Mouse (Mus musculus) brown adipose tissue, adult 24 weeks (tissue): ENCODE results near the gene Dennd2d. TPM values are rescaled to one million over a fixed set of nuclear protein-coding genes. Genes with fewer than 3 reads are reported as not detected.
A peak's percentile ranks its signal among the peaks of the same experiment; 100 is the strongest.

ENCODE experiments used
- H3K27ac ChIP-seq: fragments of 200-500 bp; replicated peaks from 2 replicates; pipeline ENCODE4 v1.5.1; 2012; ENCODE audit warnings: low read depth, mild to moderate bottlenecking, low read length
- H3K4me1 ChIP-seq: fragments of 200-500 bp; 2 replicates; pipeline ENCODE4 v1.6.1; 2012; ENCODE audit warnings: low read length, mixed read lengths; ENCODE audit not compliant: control insufficient read depth, insufficient read depth, insufficient read length
- H3K4me3 ChIP-seq: fragments of 200-500 bp; 2 replicates; pipeline ENCODE4 v1.5.1; 2012; ENCODE audit warnings: low read depth, mild to moderate bottlenecking, low read length, moderate library complexity; ENCODE audit not compliant: insufficient read depth
- polyA plus RNA-seq: library from polyadenylated mRNA; stranded (reverse); fragments of >200 nt; gene quantifications from 2 replicates; pipeline ENCODE4 v1.2.4, GENCODE M21; 2012; ENCODE audit not compliant: missing spikeins, insufficient read depth, insufficient read length

Dennd2d gene
- polyA plus RNA-seq, 1 experiment = 4.4 TPM

DNA sequence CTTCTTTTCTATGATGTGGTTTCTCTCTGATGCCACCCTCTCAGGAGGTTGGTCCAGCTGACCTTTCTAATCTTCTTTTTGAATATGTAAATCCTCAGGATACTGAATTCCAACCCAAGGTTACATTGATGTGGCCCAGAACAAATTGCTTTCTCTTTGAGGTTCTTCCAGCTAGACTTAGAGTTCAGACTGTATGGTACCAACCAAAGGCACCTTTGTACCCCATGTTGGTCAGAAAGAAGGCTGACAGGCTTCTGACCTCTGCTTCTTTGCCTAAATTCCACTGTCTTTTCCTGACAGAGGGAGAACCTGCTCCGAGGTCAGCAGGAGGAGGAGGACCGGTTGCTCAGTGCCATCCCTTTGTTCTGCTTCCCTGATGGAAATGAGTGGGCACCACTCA is 5.3 kb downstream of the Dennd2d start:
- H3K4me3 ChIP-seq = no peak overlapping the region
- H3K4me1 ChIP-seq = peaks cover 2% of the 10 kb centered on the region; the same call in 1 of the 2 replicates
- H3K27ac ChIP-seq = no peak overlapping the region

DNA sequence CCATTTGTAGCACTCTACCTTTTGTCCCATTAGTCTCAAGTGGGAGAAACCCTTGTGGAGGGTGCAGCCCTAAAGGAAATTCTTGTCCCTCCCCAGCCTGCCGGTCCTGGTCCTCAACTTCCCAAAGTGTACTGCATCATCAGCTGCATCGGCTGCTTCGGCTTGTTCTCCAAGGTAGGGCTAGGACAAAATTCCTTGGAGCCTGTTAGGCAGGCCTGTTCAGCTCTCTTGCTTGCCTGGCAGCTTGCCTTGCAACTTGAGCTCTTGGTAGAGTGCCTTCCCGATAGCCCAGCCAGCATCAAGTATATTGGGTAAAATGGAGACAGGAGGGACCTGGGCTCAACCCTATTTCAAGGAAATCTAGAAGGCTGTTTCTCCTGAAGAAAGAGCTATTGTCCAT is 8.0 kb downstream of the Dennd2d start:
- Histone ChIP-seq H3K4me3 (no peak overlapping the region), H3K27ac (no peak overlapping the region), H3K4me1 (no peaks in the 10 kb centered on the region; the same call in 1 of the 2 replicates)

DNA sequence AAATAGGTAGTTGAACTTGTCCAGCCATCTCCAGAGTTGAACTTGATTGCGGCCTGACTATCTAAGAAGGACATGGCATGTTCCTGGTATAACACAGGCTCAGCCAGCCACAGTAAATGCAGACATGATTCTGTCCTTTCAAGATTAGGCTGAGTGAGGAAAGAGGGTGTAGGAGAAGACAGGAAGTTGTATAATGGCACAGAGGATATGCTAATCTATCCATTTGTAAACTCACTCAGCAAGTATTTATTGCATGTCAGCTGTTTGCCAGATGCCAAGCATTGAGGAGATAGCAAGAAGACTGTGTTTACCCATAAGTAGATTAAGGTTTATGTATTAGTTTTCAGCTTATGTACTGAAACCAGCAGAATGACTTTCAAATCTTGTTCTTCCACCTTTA is 10.5 kb downstream of the Dennd2d start:
- Histone ChIP-seq H3K4me3 (no peak overlapping the region), H3K4me1 (peaks cover 2% of the 10 kb centered on the region; the same call in 1 of the 2 replicates), H3K27ac (no peak overlapping the region)

DNA sequence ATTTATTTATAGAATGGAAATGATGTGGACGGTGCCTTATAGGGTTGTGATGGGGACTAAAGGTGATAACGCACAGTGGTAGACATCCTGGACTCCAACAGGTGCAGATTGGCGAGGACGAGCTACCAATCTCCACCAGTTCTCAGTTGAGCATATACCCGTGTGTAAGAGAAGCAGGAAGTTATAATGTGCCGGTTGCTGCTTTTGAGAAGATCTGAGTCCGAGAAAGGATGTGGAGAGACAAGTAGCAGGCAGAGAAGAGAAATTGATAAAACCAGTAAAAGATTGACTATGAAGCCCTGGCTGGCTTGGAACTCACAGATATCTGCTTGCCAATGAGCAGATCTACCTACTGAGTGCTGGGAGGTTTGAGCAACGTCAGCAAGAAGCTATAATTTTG is 11.0 kb downstream of the Dennd2d start:
- no peak overlapping the region for H3K4me3 ChIP-seq
- H3K4me1 ChIP-seq = peaks cover 2% of the 10 kb centered on the region; the same call in 1 of the 2 replicates
- H3K27ac ChIP-seq = no peak overlapping the region

DNA sequence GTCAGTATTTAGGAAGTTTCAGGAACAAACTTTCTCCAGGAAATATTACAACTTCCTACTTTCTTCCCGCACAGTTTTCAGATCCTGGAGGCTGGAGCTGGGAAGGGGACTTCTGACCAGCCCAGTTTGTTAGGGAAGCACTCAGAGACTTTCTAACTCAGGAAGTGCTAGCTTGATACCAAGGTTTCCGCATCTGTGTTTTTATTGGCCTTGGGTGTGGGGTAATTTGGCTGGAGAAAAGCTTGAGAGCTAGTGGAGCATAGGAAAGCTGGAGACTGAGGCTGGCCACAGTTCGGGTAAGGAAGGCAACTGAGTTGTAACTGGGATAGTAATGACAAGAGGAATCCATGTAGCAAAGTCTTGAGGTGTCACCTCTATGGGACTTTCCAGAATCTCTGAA is 11.7 kb downstream of the Dennd2d start:
- Histone ChIP-seq H3K27ac (no peak overlapping the region), H3K4me3 (no peak overlapping the region), H3K4me1 (peaks cover 2% of the 10 kb centered on the region; the same call in 1 of the 2 replicates)

DNA sequence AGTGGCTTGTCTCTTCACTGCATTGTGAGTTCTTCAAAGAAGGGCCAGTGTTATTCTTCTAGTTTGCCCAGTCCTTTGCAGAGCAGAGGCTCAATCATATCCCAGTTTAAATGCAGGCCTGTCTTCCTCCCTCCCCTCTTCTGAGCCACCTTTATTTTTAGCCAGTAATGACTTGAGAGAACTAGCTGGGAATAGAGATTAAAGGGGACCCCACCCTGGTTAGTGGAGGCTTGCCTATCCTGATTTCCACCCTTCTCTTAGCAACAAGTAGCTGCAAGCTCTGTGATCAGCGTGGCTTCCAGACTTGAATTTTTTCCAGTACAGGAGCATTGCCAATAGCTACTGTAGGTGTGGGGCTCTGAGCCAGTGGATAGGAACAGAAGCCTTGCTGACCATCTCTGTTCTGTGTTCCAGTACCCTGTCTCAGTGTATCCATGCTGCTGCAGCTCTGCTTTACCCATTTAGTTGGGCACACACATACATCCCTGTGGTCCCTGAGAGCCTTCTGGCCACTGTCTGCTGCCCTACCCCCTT is 12.3 kb downstream of the Dennd2d start:
- H3K4me3 ChIP-seq = no peak overlapping the region
- H3K27ac ChIP-seq = no peak overlapping the region

DNA sequence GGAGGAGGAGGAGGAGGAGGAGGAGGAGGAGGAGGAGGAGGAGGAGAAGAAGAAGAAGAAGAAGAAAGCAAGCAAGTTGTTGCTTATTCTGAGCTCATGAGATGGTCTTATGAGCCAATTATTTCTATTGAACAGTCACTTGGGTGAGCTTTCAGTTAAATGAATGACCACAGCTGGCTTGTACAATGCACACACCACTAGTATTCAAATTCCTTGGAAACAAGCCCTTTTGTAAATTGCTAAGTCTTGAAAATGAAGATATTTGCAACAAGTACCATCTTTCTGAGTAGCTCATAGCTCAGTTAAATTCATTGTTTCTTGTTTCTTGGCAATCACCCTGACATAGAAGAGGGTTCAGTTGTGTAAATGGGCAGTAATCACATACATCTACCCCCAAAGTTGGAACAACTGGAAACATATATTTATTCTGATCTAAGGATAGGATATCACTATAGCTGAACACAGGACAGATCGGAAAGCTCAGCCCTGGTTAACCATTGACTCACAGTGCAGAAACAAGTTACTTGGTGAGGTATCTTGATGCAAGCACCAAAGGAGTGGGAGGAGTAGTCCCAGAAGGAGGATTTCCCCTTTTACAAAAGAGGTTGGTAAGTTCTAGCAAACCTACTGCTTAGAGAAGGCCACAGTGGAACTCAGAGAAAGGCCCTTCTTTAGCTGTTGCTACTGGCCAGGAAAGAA is 13.3 kb downstream of the Dennd2d start:
- H3K27ac ChIP-seq = peak overlapping the region; percentile 82
- H3K4me1 ChIP-seq = peaks cover 2% of the 10 kb centered on the region; the same call in 1 of the 2 replicates
- no peak overlapping the region for H3K4me3 ChIP-seq

More for the DNA sequence above, 12.3 kb downstream of the Dennd2d start:
- peaks cover 2% of the 10 kb centered on the region; the same call in 1 of the 2 replicates for H3K4me1 ChIP-seq

DNA sequence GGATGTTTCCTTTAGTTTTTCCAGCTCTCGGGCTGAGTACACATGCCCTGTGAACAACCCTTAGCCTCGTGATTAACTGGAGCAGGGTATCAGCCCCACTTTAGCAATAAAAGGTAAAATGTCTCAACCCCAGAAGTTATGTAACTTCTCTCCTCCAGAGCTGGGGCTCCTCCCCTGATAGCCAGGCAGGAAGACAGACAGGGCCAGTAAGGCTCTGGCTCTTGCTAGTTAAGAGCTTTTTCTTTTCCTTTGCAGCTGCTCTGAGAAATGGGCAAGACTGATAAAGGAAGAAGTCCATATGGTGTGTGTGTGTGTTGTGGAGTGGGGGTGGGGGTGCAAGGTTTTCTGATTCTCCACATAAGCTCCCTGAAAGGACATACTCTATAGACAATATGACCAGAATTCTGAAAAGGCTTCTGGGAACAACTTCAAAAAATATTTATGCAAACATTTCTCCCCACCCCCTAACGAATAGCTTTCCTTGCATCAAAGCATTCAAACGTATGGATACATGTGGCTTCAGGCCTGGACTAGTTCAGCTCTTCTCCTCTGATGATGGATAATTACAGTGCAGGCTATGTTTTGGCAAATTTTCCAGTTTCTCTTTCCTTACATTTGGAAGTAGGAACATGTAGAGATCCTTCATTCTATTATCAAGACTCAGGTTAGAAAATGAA is 14.0 kb downstream of the Dennd2d start:
- Histone ChIP-seq H3K4me3 (no peak overlapping the region), H3K27ac (peak overlapping the region; percentile 82)

DNA sequence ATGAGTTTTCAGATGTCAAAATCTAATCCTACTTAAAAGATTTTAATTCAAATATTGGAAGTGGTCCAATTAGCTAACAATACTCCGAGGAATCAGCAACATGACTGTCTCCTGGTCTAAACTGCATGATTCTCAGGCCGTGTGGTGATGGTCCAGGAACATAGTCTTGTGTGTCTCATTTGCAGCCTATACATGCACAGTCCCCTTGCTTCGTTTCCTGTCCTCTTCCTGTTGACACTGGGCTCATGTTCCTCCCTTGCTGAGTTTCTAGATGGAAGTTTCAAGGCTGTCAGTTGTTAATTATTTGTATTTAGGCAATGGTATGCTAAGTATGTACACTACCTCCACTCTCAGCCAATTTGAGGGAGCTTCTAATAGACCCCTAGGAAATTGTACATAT is 14.8 kb downstream of the Dennd2d start:
- Histone ChIP-seq H3K27ac (no peak overlapping the region), H3K4me1 (peaks cover 2% of the 10 kb centered on the region; the same call in 1 of the 2 replicates), H3K4me3 (no peak overlapping the region)

More for the DNA sequence above, 14.0 kb downstream of the Dennd2d start:
- peaks cover 2% of the 10 kb centered on the region; the same call in 1 of the 2 replicates for H3K4me1 ChIP-seq

DNA sequence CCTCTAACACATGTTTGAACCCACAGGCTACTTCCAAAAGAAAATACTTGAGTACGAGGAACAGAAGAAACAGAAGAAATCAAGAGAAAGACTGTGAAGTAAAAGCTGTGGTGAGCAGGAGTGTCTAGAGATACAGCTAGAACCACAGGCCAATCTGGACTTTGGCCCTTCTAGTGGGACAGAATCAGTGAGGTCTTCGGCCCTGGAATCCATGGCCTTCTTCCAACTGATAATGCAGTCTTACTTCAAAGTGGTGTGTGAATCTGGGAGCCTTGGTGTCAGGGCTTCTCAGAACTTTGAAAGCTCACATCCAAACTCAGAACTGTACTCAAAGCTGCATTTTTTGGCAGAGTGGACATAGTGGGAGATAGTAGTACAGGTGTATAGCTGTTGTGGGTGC is 18.3 kb downstream of the Dennd2d start:
- no peak overlapping the region for H3K4me3 ChIP-seq
- H3K27ac ChIP-seq = no peak overlapping the region
- peaks cover 2% of the 10 kb centered on the region; the same call in 1 of the 2 replicates for H3K4me1 ChIP-seq

DNA sequence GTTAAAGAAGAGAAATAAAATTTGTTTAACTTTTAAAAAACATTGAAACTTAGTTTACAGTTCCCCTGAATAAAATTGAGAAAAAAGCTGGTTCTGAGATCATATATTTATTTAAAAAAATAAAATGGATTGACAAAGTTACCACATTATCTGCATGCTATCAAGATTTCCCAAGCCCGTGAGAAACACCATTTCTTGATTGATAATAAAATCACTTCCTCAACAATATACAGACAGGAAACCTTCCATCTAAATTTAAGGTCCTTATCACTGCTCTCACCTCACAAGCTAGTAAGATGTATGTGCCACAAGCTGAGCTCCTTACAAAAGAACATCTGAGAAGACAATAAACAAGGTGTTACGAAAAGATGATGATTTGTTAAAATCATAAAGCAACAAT is 20.7 kb downstream of the Dennd2d start:
- Histone ChIP-seq H3K4me1 (no peaks in the 10 kb centered on the region), H3K27ac (no peak overlapping the region), H3K4me3 (no peak overlapping the region)

DNA sequence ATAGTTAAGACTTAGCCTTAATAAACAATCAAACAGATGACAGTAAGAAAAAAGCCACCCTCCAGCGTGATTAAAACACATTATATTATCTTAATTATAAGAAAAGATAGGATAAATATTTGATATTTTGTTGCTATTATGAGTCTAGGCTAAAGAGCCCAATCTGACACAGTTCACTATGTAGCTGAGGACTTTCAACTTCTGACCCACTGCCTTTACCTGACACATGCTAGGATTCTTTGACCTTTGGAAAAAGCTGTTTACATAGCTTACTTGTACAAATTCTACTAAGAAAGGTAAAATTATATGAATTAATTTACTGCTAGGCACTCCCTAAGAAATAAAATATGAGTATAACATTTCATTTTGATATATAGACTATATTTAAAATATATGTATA is 28.5 kb downstream of the Dennd2d start:
- H3K4me1 ChIP-seq = no peaks in the 10 kb centered on the region
- H3K4me3 ChIP-seq = no peak overlapping the region
- no peak overlapping the region for H3K27ac ChIP-seq

DNA sequence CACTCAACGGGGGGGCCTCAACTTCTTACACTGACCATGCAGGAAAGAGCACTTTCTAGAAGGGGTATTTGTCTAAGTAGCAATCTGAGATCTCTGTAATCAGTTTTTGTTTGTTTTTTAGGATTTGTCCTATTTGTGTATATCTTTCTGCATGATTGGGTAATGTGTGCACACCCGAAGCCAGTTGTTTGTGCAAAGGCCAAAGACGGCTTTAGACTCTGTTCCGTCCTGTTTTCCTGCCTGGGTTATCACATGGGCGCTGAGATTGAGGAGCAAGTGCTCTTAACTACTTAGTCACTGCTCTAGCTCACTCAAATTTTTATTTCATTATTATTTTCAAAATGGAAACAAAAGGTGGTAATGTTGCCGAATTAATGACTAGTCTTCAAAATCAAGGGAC is 32.8 kb downstream of the Dennd2d start:
- Histone ChIP-seq H3K4me1 (no peaks in the 10 kb centered on the region), H3K27ac (no peak overlapping the region), H3K4me3 (no peak overlapping the region)

DNA sequence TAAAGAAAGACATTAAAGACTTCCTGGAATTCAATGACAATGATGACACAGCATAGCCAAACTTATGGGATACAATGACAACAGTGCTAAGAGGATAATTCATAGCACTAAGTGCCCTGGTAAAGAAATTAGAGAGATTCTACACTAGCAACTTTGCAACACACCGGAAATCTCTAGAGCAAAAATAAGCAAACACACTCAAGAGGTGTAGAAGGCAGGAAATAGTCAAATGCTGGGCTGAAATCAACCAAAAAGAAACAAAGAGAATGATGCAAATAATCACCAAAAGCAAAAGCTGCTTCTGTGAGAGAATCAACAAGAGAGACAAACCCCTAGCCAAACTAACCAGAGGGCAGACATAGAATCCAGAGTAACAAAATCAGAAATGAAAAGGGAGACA is 40.5 kb downstream of the Dennd2d start:
- H3K27ac ChIP-seq = no peak overlapping the region
- no peak overlapping the region for H3K4me3 ChIP-seq
- no peaks in the 10 kb centered on the region for H3K4me1 ChIP-seq

DNA sequence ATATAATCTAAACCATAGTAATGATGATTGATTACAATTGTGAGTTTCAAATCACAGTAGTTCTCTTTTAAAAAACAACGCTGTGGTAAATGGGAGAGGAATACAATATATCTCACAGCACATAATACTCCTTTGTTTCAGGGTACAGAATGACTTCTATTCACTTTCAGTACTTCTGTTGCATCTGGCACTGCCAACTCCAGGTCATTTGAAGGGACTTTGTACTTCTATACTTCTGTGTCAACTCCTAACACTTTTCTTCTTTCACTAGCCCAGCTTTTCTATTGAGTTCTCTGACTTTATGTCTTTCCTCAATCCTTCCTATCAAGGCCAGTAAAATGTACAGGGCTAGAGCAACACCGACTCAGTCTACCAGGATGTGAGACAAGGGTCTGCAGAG is 44.2 kb downstream of the Dennd2d start:
- no peak overlapping the region for H3K27ac ChIP-seq
- no peaks in the 10 kb centered on the region for H3K4me1 ChIP-seq
- H3K4me3 ChIP-seq = no peak overlapping the region
